Mouse (Mus musculus) adrenal gland, adult 18-20 months (tissue): ENCODE results near the gene Chst2. TPM values are rescaled to one million over a fixed set of nuclear protein-coding genes. Genes with fewer than 3 reads are reported as not detected.

Experiments
- DNase-seq, 2 experiments: peaks; one replicate each; pipeline ENCODE4 v3.0.0; 2021 to 2022; ENCODE audit warnings: low spot score in 2 of 2
- long read RNA-seq, 2 experiments: library from polyadenylated mRNA; stranded (forward); transcript quantifications; one replicate each; pipeline ENCODE4 v2.0.0; 2021
- total RNA-seq, 2 experiments: library from RNA; stranded (reverse); gene quantifications; 1 replicate in 1 of 2; 2 replicates in 1 of 2; pipeline ENCODE4 v1.2.3; 2021

The Chst2 gene
- 10 to 100 TPM; 10.6 to 30.0 TPM for total RNA-seq
- long read RNA-seq, experiment 1, full-length matches to known transcripts = 36 of 40 reads
- long read RNA-seq, experiment 1, partial matches to known transcripts = 0 of 40 reads
- long read RNA-seq, experiment 1, other reads (novel, unspliced or antisense) = 4 of 40 reads
- long read RNA-seq, experiment 2, full-length matches to known transcripts = 287 of 316 reads
- long read RNA-seq, experiment 2, partial matches to known transcripts = 0 of 316 reads
- long read RNA-seq, experiment 2, other reads (novel, unspliced or antisense) = 29 of 316 reads

DNA sequence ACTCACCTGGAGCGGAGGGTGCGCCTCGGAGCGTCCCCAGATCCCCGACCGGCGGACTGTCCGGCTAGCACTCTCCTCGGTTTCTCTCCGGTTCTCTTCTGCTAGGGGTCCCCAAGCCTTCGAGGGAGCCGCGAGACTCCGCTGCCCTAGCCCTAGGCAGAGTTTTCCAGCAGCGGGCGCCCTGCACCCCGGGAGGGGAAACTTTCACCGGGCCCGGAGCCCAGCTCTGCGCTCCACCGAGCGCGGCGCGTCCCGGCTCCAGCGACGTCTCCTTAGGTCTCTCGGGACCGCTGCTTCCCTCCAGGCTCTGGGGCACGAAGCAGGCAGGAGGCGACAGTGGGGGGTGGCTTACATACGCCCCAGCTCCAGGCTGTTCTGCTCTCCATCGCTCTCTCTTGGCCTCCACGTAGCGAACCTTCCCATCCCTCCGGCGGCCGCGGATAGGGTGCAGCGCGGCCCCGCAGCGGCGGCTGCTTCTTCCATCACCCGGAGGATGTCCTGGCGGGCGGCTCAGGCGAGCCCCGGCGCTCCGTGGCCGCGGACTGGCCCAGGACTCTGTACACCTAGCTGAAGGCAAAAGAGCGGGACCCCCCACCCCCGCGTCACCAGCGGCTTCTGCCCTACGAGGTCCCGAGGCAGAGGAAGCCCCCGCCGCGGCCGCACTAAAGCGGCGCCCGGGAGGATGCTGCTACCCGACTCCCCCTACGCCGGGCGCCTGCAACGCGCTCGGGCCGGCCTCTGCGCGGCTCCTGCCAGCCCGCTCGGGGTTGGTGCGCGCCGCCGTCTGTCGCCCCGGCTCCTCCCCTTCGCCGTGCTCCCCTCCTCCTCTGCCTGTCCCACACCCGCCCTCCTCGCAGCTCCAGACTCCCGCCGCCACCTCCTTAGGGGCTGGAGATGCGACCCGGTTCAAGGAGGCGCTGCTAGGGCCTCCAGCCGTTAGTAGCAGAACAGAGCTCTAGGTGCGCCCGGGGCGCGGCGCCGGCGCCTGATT is at the start of gene Chst2:
Gene Chst2 (minus strand): TSS at position 152 of the 991 bp plus-strand sequence.
- DNase-seq = peak; percentile 88 to 93

- no peak for DNase-seq
These were observed 45.4 kb upstream of the Chst2 start for GRCm38 (mm10) chr9:95451931-95452330.

DNA sequence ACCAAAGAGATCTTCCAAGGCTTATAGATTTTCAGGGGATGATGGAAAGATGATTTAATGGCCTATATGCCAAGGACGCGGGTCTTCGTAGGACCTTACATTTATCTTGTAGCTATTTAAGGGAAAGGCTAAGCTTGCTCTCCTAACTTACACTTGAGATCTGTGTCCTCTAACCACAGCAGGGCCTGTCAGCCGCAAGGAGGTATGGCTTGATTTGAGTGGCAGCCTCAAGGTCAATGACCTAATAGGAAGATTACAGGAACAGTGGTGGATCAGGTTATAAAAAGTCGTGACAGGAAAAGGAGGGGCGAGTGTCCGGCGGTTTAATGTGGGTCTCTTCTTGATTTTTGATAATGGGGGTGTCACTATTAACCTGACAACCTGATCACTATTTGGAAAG is 44.1 kb upstream of the Chst2 start:
- no peak for DNase-seq

- no peak for DNase-seq
These were observed 35.8 kb upstream of the Chst2 start for GRCm38 (mm10) chr9:95442321-95442731.

GRCm38 (mm10) chr9:95437883-95438282 is 31.4 kb upstream of the Chst2 start:
- no peak for DNase-seq

- no peak for DNase-seq
These were observed 29.7 kb upstream of the Chst2 start for GRCm38 (mm10) chr9:95436294-95436613.

GRCm38 (mm10) chr9:95435506-95436293 is 29.2 kb upstream of the Chst2 start:
- no peak for DNase-seq

GRCm38 (mm10) chr9:95428277-95428676 is 21.8 kb upstream of the Chst2 start:
- no peak for DNase-seq

DNA sequence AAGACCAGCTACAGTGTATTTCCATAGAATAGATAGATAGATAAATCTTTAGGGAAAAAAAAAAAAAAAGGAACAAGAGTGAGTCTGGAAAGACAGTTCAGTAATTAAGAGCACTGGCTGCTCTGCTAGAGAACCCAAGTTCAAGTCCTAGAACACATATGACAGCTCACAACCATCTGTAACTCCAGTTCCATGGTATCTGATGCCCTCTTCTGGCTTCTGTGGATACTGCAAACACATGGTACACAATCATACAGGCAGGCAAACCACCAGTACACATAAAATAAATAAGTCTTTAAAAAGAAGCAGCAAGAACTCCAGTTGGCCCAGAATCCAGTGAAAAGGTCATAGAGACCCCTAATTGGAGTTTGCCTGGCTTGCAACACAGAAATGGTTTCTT is 7.4 kb upstream of the Chst2 start:
- DNase-seq = no peak

GRCm38 (mm10) chr9:95412047-95412446 is 5.5 kb upstream of the Chst2 start:
- DNase-seq = no peak

GRCm38 (mm10) chr9:95407586-95408220 is 1.2 kb upstream of the Chst2 start:
- peak; percentile 48 to 70 for DNase-seq

DNA sequence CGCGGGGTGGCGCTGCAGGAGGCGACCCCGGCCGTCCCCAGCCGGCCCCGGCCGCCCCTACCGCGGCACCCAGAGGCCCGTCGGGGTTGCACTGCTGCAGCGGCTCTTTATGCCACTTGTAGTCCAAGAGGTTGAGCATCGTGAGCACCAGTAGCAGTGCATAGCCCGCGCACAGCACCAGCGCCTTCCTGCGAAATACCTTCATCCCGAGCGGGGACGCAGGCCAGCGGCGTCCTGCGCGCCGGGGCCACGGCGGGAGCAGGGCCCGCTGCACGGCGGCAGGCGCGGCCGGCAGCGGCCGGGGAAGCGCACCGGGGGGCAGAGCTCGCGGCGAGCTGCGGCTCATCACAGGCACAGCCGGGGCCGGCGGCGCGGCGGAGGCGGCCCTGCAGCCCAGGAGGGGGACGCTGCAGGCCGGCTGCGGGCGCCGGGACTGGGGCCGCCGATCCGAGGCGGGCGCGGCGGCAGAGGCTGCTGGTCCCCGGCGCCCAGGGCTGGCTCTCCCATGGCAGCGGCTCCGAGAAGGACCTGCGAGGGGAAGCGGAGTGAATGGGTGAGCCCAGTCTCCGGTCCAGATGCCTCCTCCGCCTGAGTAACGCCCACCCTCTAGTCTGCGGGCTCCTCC is 464 bp downstream of the Chst2 start:
- peak; percentile 38 to 43 for DNase-seq

- DNase-seq = peak; percentile 79 to 86
These were observed 994 bp downstream of the Chst2 start for GRCm38 (mm10) chr9:95405511-95405945.

- DNase-seq = no peak
These were observed 1.6 kb downstream of the Chst2 start for GRCm38 (mm10) chr9:95404811-95405465.

GRCm38 (mm10) chr9:95401686-95402085 is 4.8 kb downstream of the Chst2 start:
- DNase-seq = no peak

GRCm38 (mm10) chr9:95392011-95392410 is 14.5 kb downstream of the Chst2 start:
- no peak for DNase-seq

GRCm38 (mm10) chr9:95389956-95390355 is 16.6 kb downstream of the Chst2 start:
- no peak for DNase-seq

DNA sequence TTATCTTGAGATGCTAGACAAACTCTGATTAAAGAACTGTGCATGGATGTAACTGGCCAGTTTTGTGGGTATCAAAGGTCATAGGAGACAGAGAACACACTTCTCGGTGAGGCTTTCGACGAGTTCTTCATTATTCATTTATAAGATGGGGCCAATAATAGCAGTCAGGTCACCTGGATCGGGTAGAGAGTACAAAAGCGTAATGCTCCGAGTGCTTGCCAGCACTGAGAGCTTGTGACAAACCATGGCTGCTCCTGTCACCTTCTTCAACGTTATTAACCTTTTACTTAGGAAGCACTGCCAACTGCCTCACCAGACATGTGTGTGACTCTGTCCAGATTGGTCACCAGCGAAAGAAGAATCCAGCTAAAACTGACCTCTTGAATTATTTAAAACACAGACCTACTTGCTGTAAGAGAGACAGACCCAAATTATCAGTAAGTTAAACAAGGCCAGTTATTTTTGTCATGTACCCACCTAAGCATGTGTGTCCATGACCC is 18.6 kb downstream of the Chst2 start:
- no peak for DNase-seq

DNA sequence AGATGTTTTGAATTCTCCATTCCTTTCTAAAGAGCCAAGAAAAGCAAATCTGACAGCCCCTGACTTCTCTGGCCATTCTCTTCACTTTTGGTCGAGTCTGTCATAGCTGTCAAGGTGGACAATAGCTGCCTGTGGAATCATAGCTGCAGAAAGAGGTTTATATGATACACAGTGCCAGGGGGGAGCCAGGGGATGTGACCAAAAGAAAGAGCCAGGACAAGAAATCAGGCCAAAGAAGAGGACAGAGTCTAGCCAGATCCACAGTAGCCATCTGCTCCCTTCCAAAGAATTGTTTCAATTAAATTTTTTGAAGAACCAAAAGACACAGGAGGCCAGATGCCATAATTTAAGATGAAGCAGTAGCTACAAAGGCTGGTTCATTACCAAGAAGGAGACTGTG is 30.6 kb downstream of the Chst2 start:
- DNase-seq = no peak

- DNase-seq = no peak
These were observed 31.2 kb downstream of the Chst2 start for GRCm38 (mm10) chr9:95375336-95375735.
